Mouse (Mus musculus): ENCODE results near the gene Tmem207. TPM values are rescaled to one million over a fixed set of nuclear protein-coding genes. Genes with fewer than 3 reads are reported as not detected.

Gene Tmem207
- total RNA-seq, 2 experiments from 2014 or later, result not detected

GRCm38 (mm10) chr16:26456182-26456581, 70.4 kb downstream of the Tmem207 start:
- DNase-seq, result no peak

- DNase-seq, result no peak
Measured at GRCm38 (mm10) chr16:26454163-26454562, 72.4 kb downstream of the Tmem207 start.

Other genes with a start within 250 kb of the Tmem207 start
- under 1 TPM; 0.27 to 0.54 TPM for gene Cldn1, start 154.9 kb downstream of the Tmem207 start, total RNA-seq (2021)
- gene Cldn16, start 63.6 kb downstream of the Tmem207 start, total RNA-seq (2021), result not detected
- 1 to 10 TPM; 3.4 TPM for gene Il1rap, start 54.9 kb upstream of the Tmem207 start, total RNA-seq (2021)

Measured in heart, adult 18-20 months (tissue).